Mouse (Mus musculus) limb, embryonic 15.5 days (tissue): ENCODE data around the gene Nipa1. TPM values are rescaled to one million over a fixed set of nuclear protein-coding genes. Genes with fewer than 3 reads are reported as not detected.

ENCODE experiments used
- ATAC-seq: fragments of 200-750 bp; cut with Nextera tagmentation; 2 replicates; pipeline ENCODE4 v1.8.0; 2017; ENCODE audit warnings: low read depth, moderate TSS enrichment; ENCODE audit not compliant: insufficient number of reproducible peaks, low FRiP score, low TSS enrichment
- H3K27ac ChIP-seq: fragments of 300-500 bp; sonication (generic); 2 replicates; pipeline ENCODE4 v1.5.1; 2015; ENCODE audit warnings: moderate library complexity, mild to moderate bottlenecking, inconsistent platforms
- H3K27me3 ChIP-seq: fragments of 300-500 bp; sonication (generic); 2 replicates; pipeline ENCODE4 v1.6.1; 2015; ENCODE audit warnings: inconsistent platforms
- H3K36me3 ChIP-seq: fragments of 300-500 bp; sonication (generic); 2 replicates; pipeline ENCODE4 v1.6.1; 2015; ENCODE audit warnings: inconsistent platforms
- H3K4me1 ChIP-seq: fragments of 300-500 bp; sonication (generic); 2 replicates; pipeline ENCODE4 v1.6.1; 2015; ENCODE audit warnings: inconsistent platforms
- H3K4me2 ChIP-seq: fragments of 300-500 bp; sonication (generic); 2 replicates; pipeline ENCODE4 v1.6.1; 2015; ENCODE audit warnings: mild to moderate bottlenecking, inconsistent platforms
- H3K4me3 ChIP-seq: fragments of 300-500 bp; sonication (generic); 2 replicates; pipeline ENCODE4 v1.5.1; 2015; ENCODE audit warnings: mild to moderate bottlenecking, inconsistent platforms
- H3K9ac ChIP-seq: fragments of 300-500 bp; sonication (generic); 2 replicates; pipeline ENCODE4 v1.6.1; 2015; ENCODE audit warnings: inconsistent platforms
- H3K9me3 ChIP-seq: fragments of 300-500 bp; sonication (generic); 2 replicates; pipeline ENCODE4 v1.6.1; 2016; ENCODE audit warnings: inconsistent platforms
- WGBS: fragments of 180-500 bp; shearing (Covaris S2); methylation state at CpG from one replicate; pipeline ENCODE4 v1.1.7; 2015; 5-methylcytosine and 5-hydroxymethylcytosine counted together
- polyA plus RNA-seq: library from polyadenylated mRNA; unstranded; fragments of >200 nt; fragmentation: Nextera tagmentation; extraction: Ambion mirVana; gene quantifications from 2 replicates; pipeline ENCODE4 v1.2.1, GENCODE M21; 2015

Nipa1 gene
- 8.4 and 9.2 TPM in 2 replicates for polyA plus RNA-seq

DNA sequence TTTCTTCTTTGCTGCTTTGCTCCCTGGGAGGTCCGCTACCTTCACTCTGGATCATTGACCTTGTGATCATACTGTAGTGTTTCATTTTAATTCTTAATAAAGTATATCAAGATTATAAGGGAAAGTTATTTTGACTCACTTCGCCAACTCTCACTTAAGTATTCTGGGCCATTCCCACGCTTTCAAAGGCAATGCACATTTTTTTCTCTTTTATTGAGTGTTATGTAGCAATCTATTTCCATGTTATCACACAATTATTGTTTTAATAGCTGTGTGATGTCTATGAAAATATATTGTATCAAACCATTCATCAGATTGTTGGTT is at the start of gene Nipa1:
Gene Nipa1, minus strand, starts transcription at position 25 of the 324 bp plus-strand sequence.
- H3K4me1 ChIP-seq = peaks cover 7% of the 10 kb centered on the region
- no peak for ATAC-seq
- H3K4me2 ChIP-seq = peak within 1 kb of the TSS; percentile 81
- peak within 1 kb of the TSS; percentile 86 for H3K4me3 ChIP-seq
- H3K27me3 ChIP-seq = no peaks in the 10 kb centered on the region
- H3K27ac ChIP-seq = peak within 1 kb of the TSS; percentile 73
- no peaks in the 10 kb centered on the region for H3K9me3 ChIP-seq
- 40% methylated on average over 3 of the region's 3 CpGs for WGBS
- H3K9ac ChIP-seq = peak within 1 kb of the TSS; percentile 76
- no peaks in the 10 kb centered on the region for H3K36me3 ChIP-seq

DNA sequence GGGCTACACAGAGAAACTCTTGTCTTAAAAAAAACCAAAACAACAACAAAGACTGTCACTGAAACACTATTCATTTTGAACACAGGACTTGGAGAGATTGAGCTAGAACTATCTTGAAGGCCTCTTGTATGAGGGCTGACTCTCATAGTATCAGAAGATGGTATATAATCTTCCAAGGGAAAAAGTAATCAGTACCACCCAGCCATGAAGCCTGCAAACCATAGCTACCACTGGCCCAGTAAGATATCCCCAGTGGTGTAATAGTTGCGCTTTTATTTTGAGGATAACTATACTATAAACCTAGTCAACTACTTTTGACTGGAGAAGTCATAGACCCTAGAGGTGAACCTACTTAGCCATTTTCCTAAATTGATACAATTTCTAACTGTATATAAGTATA is 46.9 kb upstream of the Nipa1 start:
- no peaks in the 10 kb centered on the region for H3K27me3 ChIP-seq
- 98% methylated on average over 1 of the region's 1 CpGs for WGBS

DNA sequence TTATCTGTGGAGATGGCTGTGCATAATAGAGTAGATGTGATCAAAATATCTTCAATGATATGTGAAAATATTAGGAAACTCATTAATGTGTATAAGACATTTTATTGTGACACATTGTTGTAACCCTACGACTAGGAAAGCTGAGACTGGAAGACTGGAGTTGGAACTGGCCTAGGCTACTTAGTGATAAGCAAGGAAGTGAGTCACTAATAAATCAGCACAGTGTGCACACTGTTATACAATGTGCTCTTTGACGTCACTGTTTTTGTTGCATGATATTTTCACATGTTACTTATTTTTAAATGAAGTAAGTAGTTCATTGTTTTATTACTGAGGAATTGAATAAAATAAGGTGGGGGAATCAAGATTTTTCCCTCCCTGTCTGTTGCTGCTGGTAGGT is 46.4 kb upstream of the Nipa1 start:
- H3K27ac ChIP-seq = no peak overlapping the region
- H3K9me3 ChIP-seq = no peaks in the 10 kb centered on the region; the same call in 1 of the 2 replicates
- 71% methylated on average over 2 of the region's 2 CpGs for WGBS
- no peaks in the 10 kb centered on the region for H3K4me1 ChIP-seq
- H3K9ac ChIP-seq = no peak overlapping the region
- H3K27me3 ChIP-seq = no peaks in the 10 kb centered on the region
- H3K36me3 ChIP-seq = peaks cover 4% of the 10 kb centered on the region
- ATAC-seq = no peak
- no peak overlapping the region for H3K4me2 ChIP-seq
- no peak overlapping the region for H3K4me3 ChIP-seq

More for the DNA sequence above, 46.9 kb upstream of the Nipa1 start:
- Histone ChIP-seq H3K27ac (no peak overlapping the region), H3K4me1 (no peaks in the 10 kb centered on the region), H3K9ac (no peak overlapping the region), H3K9me3 (no peaks in the 10 kb centered on the region; the same call in 1 of the 2 replicates), H3K4me2 (no peak overlapping the region), H3K4me3 (no peak overlapping the region), H3K36me3 (peaks cover 3% of the 10 kb centered on the region)
- no peak for ATAC-seq

DNA sequence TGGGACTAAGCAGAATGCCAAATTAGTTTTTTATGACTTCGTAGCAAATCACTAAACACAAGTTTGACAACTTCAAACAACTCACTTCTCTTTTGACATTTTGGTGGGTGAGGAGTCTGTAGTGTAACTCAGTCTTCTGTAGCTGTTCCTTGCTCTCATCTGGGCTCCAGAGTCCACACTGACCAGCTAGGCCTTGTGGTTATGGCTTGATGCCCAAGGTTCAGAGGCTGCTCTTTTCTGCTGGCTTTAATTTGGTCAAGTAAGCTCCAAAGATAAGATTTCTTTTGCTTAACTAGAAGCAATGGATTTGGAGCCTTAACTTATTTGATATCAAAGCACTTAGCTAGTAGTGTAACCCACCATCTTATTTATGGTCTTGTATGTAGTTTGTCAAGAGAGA is 45.1 kb upstream of the Nipa1 start:
- no peaks in the 10 kb centered on the region; the same call in 1 of the 2 replicates for H3K9me3 ChIP-seq
- H3K27me3 ChIP-seq = no peaks in the 10 kb centered on the region
- no peak overlapping the region for H3K4me3 ChIP-seq
- WGBS = 92% methylated on average over 1 of the region's 1 CpGs
- peaks cover 4% of the 10 kb centered on the region for H3K36me3 ChIP-seq
- no peak for ATAC-seq
- no peaks in the 10 kb centered on the region for H3K4me1 ChIP-seq
- H3K9ac ChIP-seq = no peak overlapping the region
- H3K27ac ChIP-seq = no peak overlapping the region
- no peak overlapping the region for H3K4me2 ChIP-seq

DNA sequence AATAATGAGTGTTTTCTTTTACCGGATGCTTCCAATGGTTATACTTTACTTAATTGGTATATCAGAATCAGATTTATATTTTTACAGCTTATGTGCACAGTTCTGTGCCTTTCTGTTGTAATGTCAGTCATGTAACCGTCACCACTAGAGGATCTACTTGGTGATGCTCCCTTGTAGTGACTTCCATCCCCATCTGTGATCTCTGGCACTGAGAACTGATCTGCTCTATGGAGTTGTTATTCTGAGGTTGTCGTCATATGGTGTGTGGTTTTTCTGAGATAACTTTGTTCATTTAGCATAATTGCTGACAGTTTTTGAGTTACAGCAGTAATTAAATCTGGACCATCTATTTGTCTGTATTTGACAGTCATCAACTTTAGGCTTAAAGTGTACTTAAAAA is 35.6 kb upstream of the Nipa1 start:
- no peak for ATAC-seq
- Histone ChIP-seq H3K4me2 (no peak overlapping the region), H3K4me3 (no peak overlapping the region), H3K9ac (no peak overlapping the region), H3K4me1 (peaks cover 7% of the 10 kb centered on the region), H3K36me3 (peaks cover 18% of the 10 kb centered on the region), H3K27me3 (no peaks in the 10 kb centered on the region), H3K9me3 (no peaks in the 10 kb centered on the region), H3K27ac (no peak overlapping the region)
- 90% methylated on average over 3 of the region's 3 CpGs for WGBS

DNA sequence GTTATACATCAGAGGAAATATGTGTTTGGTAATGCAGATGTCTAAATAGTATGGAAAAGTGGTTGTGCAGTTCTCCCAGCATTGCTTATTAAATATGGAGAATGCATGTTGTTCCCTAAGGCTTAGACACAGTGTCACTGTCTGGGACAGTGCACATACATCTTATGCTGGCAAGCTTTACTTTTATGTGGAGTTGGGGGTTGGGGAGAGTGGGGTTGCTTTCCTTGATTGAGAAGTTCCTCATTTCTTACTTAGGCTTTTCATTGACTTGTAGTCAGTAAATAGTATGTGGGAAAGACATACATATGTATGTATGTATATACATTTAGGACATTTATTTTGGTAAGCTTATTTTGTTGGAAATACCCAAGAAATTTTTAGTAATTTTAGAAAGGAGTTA is 33.2 kb upstream of the Nipa1 start:
- no peaks in the 10 kb centered on the region for H3K9me3 ChIP-seq
- H3K36me3 ChIP-seq = peaks cover 18% of the 10 kb centered on the region
- no peak for ATAC-seq
- no peak overlapping the region for H3K4me3 ChIP-seq
- no peak overlapping the region for H3K9ac ChIP-seq
- H3K27me3 ChIP-seq = no peaks in the 10 kb centered on the region
- H3K4me2 ChIP-seq = no peak overlapping the region
- H3K27ac ChIP-seq = no peak overlapping the region
- H3K4me1 ChIP-seq = peaks cover 12% of the 10 kb centered on the region

DNA sequence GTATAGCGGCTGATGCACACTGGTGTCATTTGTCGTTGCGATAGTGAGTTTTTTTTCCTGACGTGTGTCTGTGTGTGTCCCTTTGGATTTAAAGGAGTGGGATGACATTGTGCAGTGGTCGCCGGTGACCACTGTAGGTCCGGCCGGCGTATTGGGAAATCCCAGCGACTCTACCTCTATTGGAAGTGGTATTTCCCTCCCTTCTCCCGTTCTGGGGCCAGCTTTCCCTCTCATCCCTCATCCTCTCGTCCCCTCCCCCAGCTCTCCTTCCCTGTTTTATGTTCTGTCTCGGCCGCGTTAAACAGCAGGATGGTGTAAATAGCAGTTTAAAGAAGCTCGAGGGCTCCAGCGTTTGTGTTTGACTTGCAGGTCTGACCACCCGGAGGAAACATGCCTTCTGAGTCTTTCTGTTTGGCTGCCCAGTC is 30.7 kb upstream of the Nipa1 start:
- peaks cover 12% of the 10 kb centered on the region for H3K4me1 ChIP-seq
- 0 out of 2 replicates have a peak, but pooled peaks cover 3% of the 10 kb centered on the region for H3K36me3 ChIP-seq
- no peaks in the 10 kb centered on the region for H3K27me3 ChIP-seq
- H3K4me3 ChIP-seq = peak overlapping the region; percentile 92
- peak overlapping the region; percentile 74 for H3K9ac ChIP-seq
- under 1% methylated on average over 18 of the region's 18 CpGs for whole genome bisulfite sequencing
- H3K27ac ChIP-seq = peak overlapping the region; percentile 90
- no peak for ATAC-seq
- H3K9me3 ChIP-seq = no peaks in the 10 kb centered on the region
- H3K4me2 ChIP-seq = peak overlapping the region; percentile 55

DNA sequence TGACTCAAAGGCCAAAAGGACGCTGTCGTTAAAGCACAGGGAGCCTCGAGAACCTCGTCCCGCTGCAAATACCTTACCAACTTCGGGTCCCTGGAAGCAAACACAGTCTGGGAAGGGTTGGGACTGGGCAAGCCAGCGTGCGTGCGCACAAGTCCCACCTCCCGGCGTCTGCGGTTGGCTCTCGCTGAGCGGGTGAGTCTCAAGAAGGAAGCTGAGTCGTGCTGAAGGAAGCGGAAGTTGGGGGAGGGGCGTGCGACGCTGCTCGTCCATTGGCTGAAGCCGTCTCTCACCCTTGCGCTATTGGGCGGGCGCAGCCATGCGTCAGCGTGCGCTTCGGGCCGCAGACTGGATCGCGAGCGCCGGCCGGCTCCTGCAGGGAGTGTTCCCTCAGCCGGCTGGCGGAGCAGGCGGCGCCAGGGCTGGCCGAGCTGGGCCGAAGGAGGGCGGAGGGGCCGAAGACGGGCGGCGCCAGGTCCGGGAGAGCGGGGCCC is 30.1 kb upstream of the Nipa1 start, which contains the start of gene Herc2:
Gene Herc2, plus strand, starts transcription at position 366 of the 491 bp plus-strand sequence.
- Histone ChIP-seq H3K4me2 (peak within 1 kb of the TSS; percentile 61), H3K4me3 (peak within 1 kb of the TSS; percentile 92), H3K9ac (peak within 1 kb of the TSS; percentile 74), H3K36me3 (0 out of 2 replicates have a peak, but pooled peaks cover 3% of the 10 kb centered on the region), H3K27ac (peak within 1 kb of the TSS; percentile 90), H3K4me1 (peaks cover 12% of the 10 kb centered on the region), H3K27me3 (no peaks in the 10 kb centered on the region), H3K9me3 (no peaks in the 10 kb centered on the region)
- under 1% methylated on average over 47 of the region's 47 CpGs for WGBS
- ATAC-seq = peak; percentile 100

DNA sequence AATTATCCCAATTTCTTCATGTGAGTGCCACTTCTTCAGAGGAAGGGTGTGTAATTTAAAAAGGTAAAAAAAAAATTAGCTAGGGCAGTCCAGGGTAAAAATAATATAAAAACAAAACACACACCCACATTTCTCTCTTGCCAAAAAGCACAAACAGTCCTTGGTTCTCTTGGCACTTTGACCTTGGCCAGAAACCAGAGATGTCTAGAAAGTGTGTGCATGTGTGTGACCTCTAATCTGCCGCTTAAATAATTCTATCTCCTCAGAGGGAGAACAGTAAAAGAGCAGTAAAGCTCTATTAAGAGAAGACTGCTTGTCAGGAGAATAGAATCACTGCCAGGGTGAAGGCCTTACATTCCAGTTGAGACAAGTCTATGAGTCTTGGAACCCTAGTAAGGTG is 27.4 kb upstream of the Nipa1 start:
- H3K4me2 ChIP-seq = no peak overlapping the region
- H3K36me3 ChIP-seq = no peaks in the 10 kb centered on the region
- H3K9ac ChIP-seq = no peak overlapping the region
- no peaks in the 10 kb centered on the region for H3K27me3 ChIP-seq
- H3K4me3 ChIP-seq = no peak overlapping the region
- no peak for ATAC-seq
- 96% methylated on average over 1 of the region's 1 CpGs for WGBS
- no peak overlapping the region for H3K27ac ChIP-seq
- no peaks in the 10 kb centered on the region for H3K9me3 ChIP-seq
- H3K4me1 ChIP-seq = peaks cover 9% of the 10 kb centered on the region

DNA sequence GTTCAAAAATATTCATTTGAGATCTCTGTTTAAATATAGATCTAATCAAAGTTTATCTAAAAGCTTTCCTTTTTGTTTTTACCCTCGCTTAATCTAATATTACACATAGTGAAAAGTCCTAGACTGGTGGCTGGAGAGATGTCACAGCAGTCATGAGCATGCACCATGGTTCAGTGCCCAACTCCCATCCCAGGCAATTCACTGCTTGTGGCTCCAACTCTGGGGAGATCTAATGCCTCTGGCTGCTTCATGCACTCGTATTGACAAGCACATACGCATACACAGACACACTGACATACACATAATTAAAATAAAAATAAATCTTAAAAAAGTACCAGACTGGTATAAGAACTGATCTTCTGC is 24.5 kb upstream of the Nipa1 start:
- ATAC-seq = no peak
- WGBS = 78% methylated on average over 3 of the region's 3 CpGs
- H3K4me3 ChIP-seq = no peak overlapping the region

DNA sequence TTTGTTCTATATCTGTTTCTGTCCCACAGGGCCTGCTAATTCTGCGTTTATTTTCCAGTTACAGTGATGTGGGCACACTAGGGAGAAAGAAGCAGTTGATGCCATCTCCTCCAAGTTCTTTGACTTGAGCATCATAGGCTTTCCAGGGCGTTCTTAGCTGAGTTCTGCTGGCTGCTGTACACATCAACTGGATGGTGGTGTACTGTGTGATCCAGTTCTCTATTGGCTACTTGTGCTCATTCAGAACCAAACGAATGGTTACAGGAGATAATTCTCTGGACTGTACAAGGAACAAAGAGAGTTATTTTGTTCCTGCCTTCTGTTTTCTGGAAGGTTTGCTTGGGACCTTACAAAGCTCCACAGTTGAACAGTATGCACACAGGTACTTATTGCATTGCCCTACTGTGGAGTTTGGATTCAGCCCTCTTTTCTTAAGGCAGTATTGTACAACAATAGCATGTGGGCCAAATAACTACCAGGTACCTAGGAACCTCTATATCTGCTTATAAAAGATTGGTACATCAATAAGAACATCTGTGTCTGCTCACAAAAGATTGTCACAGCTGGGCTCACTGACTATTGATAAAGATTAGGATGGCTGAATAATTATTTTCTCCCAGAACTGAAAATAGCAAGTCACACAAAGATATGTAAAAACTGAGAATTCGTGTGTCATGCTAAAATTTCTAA is 24.0 kb upstream of the Nipa1 start:
- no peaks in the 10 kb centered on the region for H3K4me1 ChIP-seq
- H3K27me3 ChIP-seq = no peaks in the 10 kb centered on the region
- no peak overlapping the region for H3K9ac ChIP-seq
- H3K27ac ChIP-seq = no peak overlapping the region
- no peak overlapping the region for H3K4me2 ChIP-seq
- no peak for ATAC-seq
- WGBS = 65% methylated on average over 4 of the region's 4 CpGs
- H3K9me3 ChIP-seq = no peaks in the 10 kb centered on the region
- no peak overlapping the region for H3K4me3 ChIP-seq
- no peaks in the 10 kb centered on the region for H3K36me3 ChIP-seq

More for the DNA sequence above, 24.5 kb upstream of the Nipa1 start:
- Histone ChIP-seq H3K27ac (no peak overlapping the region), H3K9ac (no peak overlapping the region), H3K36me3 (no peaks in the 10 kb centered on the region), H3K4me2 (no peak overlapping the region), H3K27me3 (no peaks in the 10 kb centered on the region), H3K9me3 (no peaks in the 10 kb centered on the region), H3K4me1 (peaks cover 4% of the 10 kb centered on the region; the same call in 1 of the 2 replicates)

DNA sequence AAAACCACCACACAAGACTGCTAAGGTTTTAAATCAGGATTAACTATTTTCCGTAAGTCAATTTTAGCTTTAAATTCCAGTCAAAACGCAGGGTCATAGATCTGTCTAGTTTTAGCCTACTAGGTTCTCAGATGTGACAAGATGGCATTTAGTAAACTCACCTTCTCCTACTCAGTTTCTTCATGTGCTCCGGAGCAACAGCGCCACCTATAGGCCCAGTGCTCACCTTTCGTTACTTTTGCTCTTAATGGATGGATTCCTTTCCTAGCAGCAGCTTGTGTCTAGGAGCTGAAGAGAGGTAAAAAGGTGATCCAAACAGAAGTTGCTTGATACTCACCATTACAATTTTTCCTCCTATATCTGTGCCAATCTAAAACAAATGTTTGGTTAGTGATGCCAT is 22.6 kb upstream of the Nipa1 start:
- no peaks in the 10 kb centered on the region for H3K27me3 ChIP-seq
- H3K4me3 ChIP-seq = no peak overlapping the region
- ATAC-seq = no peak
- no peak overlapping the region for H3K27ac ChIP-seq
- H3K9ac ChIP-seq = no peak overlapping the region
- no peak overlapping the region for H3K4me2 ChIP-seq
- 11% methylated on average over 5 of the region's 5 CpGs for WGBS
- no peaks in the 10 kb centered on the region for H3K4me1 ChIP-seq
- no peaks in the 10 kb centered on the region for H3K36me3 ChIP-seq
- no peaks in the 10 kb centered on the region for H3K9me3 ChIP-seq
